Mouse (Mus musculus): ENCODE data around the gene Zfp12. TPM values are rescaled to one million over a fixed set of nuclear protein-coding genes. Genes with fewer than 3 reads are reported as not detected.

Gene Zfp12
- polyA plus RNA-seq, 1 experiment from 2014 or later = 22.2 TPM

DNA sequence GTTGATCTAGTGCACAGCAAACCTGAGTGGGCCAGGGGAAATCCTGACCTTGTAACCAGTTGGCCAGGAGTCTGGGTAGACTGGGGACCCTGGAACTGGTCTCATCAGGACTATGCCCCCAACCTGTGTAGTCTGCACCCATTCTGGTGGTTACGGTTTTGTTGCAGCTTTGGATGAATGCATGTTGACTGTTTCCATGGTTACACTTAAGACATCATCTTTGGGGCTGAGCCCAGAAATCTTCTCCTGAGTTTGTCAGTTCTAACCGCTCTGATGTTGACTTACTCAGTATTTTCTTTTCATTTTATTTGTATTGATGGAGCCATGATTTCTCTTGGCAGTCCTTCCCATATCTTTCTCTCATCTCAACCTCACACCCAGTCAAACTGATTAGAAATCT, 60.4 kb downstream of the Zfp12 start:
- no peak overlapping the region for H3K4me3 ChIP-seq
- peaks cover 15% of the 10 kb centered on the region for H3K4me1 ChIP-seq
- no peak for DNase-seq (ENCODE audit: low spot score)
- no peak overlapping the region for H3K27ac ChIP-seq
- WGBS = 96% methylated on average over 2 of the region's 2 CpGs
- H3K36me3 ChIP-seq = peaks cover 29% of the 10 kb centered on the region
- H3K9me3 ChIP-seq (replicated peaks) = no peaks in the 10 kb centered on the region
- peaks cover 47% of the 10 kb centered on the region for H3K27me3 ChIP-seq (ENCODE audit: low read depth, poor library complexity, severe bottlenecking)

DNA sequence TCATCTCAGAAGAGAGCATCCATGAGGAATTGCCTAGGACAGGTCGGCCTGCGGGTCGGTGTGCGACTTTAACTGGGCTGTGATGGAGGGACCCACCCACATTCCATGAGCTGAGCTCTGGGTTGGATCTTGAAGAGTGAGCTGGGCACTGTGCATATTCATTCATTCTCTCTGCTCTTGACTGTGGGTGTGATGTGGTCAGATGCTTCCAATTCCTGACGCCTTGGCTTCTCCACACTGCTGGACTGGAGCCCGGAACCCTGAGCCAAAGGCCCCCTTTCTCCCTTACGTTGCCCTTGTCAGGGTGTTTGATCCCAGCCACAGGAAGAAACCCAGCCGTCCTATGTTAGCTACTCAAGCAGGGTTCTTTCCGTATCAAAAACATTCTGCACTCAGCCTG, 63.0 kb downstream of the Zfp12 start:
- 92% methylated on average over 9 of the region's 9 CpGs for WGBS
- no peak overlapping the region for H3K4me3 ChIP-seq
- no peak overlapping the region for H3K27ac ChIP-seq
- peaks cover 21% of the 10 kb centered on the region for H3K27me3 ChIP-seq (ENCODE audit: low read depth, poor library complexity, severe bottlenecking)
- H3K36me3 ChIP-seq = peaks cover 55% of the 10 kb centered on the region
- no peak for DNase-seq (ENCODE audit: low spot score)
- peaks cover 11% of the 10 kb centered on the region for H3K4me1 ChIP-seq
- no peaks in the 10 kb centered on the region for H3K9me3 ChIP-seq (replicated peaks)

- DNase-seq (ENCODE audit: low spot score) = no peak
- Histone ChIP-seq H3K9me3 (replicated peaks) (no peaks in the 10 kb centered on the region), H3K4me3 (no peak overlapping the region), H3K36me3 (peaks cover 59% of the 10 kb centered on the region), H3K27ac (no peak overlapping the region), H3K4me1 (peaks cover 7% of the 10 kb centered on the region), H3K27me3 (ENCODE audit: low read depth, poor library complexity, severe bottlenecking) (peaks cover 17% of the 10 kb centered on the region)
- 94% methylated on average over 7 of the region's 7 CpGs for WGBS
Observed at GRCm38 (mm10) chr5:143298391-143298790, 63.4 kb downstream of the Zfp12 start.

Other genes with a start within 250 kb of the Zfp12 start
- gene Rnf216, start 122.2 kb upstream of the Zfp12 start, polyA plus RNA-seq (2016; fragmentation: Nextera tagmentation; extraction: Ambion mirVana) = 48.1 and 51.5 TPM in 2 replicates
- gene Olfr718-ps1, start 87.6 kb upstream of the Zfp12 start, polyA plus RNA-seq (2016; fragmentation: Nextera tagmentation; extraction: Ambion mirVana) = 0.06 TPM in 1 of 2 replicates, not detected in the other
- 14.3 and 19.3 TPM in 2 replicates for gene Rbak, start 54.4 kb upstream of the Zfp12 start, polyA plus RNA-seq (2016; fragmentation: Nextera tagmentation; extraction: Ambion mirVana)
- gene Spdye4b, start 54.1 kb upstream of the Zfp12 start, polyA plus RNA-seq (2016; fragmentation: Nextera tagmentation; extraction: Ambion mirVana) = not detected in 2 replicates
- gene Spdye4a, start 8.3 kb upstream of the Zfp12 start, polyA plus RNA-seq (2016; fragmentation: Nextera tagmentation; extraction: Ambion mirVana) = not detected in 2 replicates
- gene Zfp316, start 34.9 kb downstream of the Zfp12 start, polyA plus RNA-seq (2016; fragmentation: Nextera tagmentation; extraction: Ambion mirVana) = 3.4 and 4.4 TPM in 2 replicates
- 0.06 TPM in 1 of 2 replicates, not detected in the other for gene Zfp853, start 58.5 kb downstream of the Zfp12 start, polyA plus RNA-seq (2016; fragmentation: Nextera tagmentation; extraction: Ambion mirVana)
- gene E130309D02Rik, start 80.2 kb downstream of the Zfp12 start, polyA plus RNA-seq (2016; fragmentation: Nextera tagmentation; extraction: Ambion mirVana) = 67.3 and 79.0 TPM in 2 replicates
- 71.9 and 72.5 TPM in 2 replicates for gene Zdhhc4, start 94.1 kb downstream of the Zfp12 start, polyA plus RNA-seq (2016; fragmentation: Nextera tagmentation; extraction: Ambion mirVana)
- 0.14 and 0.48 TPM in 2 replicates for gene Grid2ip, start 122.2 kb downstream of the Zfp12 start, polyA plus RNA-seq (2016; fragmentation: Nextera tagmentation; extraction: Ambion mirVana)
- gene Kdelr2, start 168.7 kb downstream of the Zfp12 start, polyA plus RNA-seq (2016; fragmentation: Nextera tagmentation; extraction: Ambion mirVana) = 217 and 246 TPM in 2 replicates
- gene Daglb, start 229.4 kb downstream of the Zfp12 start, polyA plus RNA-seq (2016; fragmentation: Nextera tagmentation; extraction: Ambion mirVana) = 10.5 and 10.6 TPM in 2 replicates

Measured in limb, embryonic 10.5 days (tissue).